Mouse (Mus musculus) olfactory bulb, adult 2 months (tissue): ENCODE data around the gene Slc2a1.

Source experiments
- CTCF ChIP-seq: fragments of 200-500 bp; IDR thresholded peaks from 2 replicates; pipeline ENCODE4 v1.5.1; 2012; ENCODE audit warnings: low read depth, mild to moderate bottlenecking, low read length, moderate library complexity; ENCODE audit not compliant: insufficient read depth
- POLR2A ChIP-seq: fragments of 200-500 bp; IDR thresholded peaks from 2 replicates; pipeline ENCODE4 v1.6.1; 2012; ENCODE audit warnings: mild to moderate bottlenecking, low read depth, low read length, moderate library complexity; ENCODE audit not compliant: insufficient read depth

DNA sequence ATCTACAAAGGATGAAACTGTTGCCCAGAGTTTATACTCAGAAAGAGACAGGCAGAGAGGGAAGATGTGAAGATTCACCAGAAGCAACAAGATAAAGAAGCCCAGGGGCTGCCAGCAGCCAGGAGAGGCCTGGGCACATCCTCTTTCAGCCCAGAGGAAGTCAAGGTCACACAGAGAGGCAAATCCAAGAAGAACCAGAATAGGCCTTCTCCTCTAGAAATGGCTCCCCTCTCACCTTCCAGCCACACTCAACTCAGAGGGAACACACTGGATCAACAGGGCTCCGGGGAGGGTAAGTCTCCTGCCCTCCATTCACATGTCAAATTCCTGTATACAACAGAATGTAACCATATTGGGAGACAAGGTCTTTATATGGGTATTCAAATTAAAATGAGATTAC, 38.3 kb upstream of the Slc2a1 start:
- TF ChIP-seq CTCF (no peak), POLR2A (no peak)
